Mouse (Mus musculus) heart, postnatal 0 days (tissue): ENCODE measurements around the gene Dennd6b.

Source experiments
- CTCF ChIP-seq: IDR thresholded peaks from 2 replicates; pipeline ENCODE4 v1.5.1; 2016; ENCODE audit warnings: antibody characterized with exemption, control low read depth, low read depth
- EP300 ChIP-seq: IDR thresholded peaks from 2 replicates; pipeline ENCODE4 v1.6.1; 2016; ENCODE audit warnings: antibody characterized with exemption, low read depth

- TF ChIP-seq EP300: no peak
- TF ChIP-seq CTCF: no peak
Measured at GRCm38 (mm10) chr15:89212495-89212894, 16.2 kb upstream of the Dennd6b start.
